Mouse (Mus musculus) limb, embryonic 14.5 days (tissue): ENCODE measurements around the gene Tmed10. TPM values are rescaled to one million over a fixed set of nuclear protein-coding genes. Genes with fewer than 3 reads are reported as not detected.

ENCODE experiments used
- ATAC-seq: fragments of 200-750 bp; cut with Nextera tagmentation; 2 replicates; pipeline ENCODE4 v1.8.0; 2017; ENCODE audit warnings: low read depth, moderate number of reproducible peaks, moderate TSS enrichment; ENCODE audit not compliant: low FRiP score
- DNase-seq: peaks from one replicate; pipeline ENCODE4 v3.0.0-alpha.2; 2015; ENCODE audit warnings: low spot score
- H3K27ac ChIP-seq: fragments of 300-500 bp; sonication (generic); replicated peaks from 2 replicates; pipeline ENCODE4 v1.5.1; 2014; ENCODE audit warnings: low read depth, mild to moderate bottlenecking, low read length, moderate library complexity, mixed read lengths
- H3K27me3 ChIP-seq: fragments of 300-500 bp; sonication (generic); 2 replicates; pipeline ENCODE4 v1.6.1; 2014; ENCODE audit warnings: low read length, mixed read lengths; ENCODE audit not compliant: control insufficient read depth, insufficient read depth
- H3K36me3 ChIP-seq: fragments of 300-500 bp; sonication (generic); 2 replicates; pipeline ENCODE4 v1.6.1; 2014; ENCODE audit warnings: mild to moderate bottlenecking, low read length, moderate library complexity, mixed read lengths; ENCODE audit not compliant: control insufficient read depth, insufficient read depth
- H3K4me1 ChIP-seq: fragments of 300-500 bp; sonication (generic); 2 replicates; pipeline ENCODE4 v1.6.1; 2014; ENCODE audit warnings: antibody characterized with exemption, low read length, mixed read lengths; ENCODE audit not compliant: control insufficient read depth, insufficient read depth
- H3K4me2 ChIP-seq: fragments of 300-500 bp; sonication (generic); replicated peaks from 2 replicates; pipeline ENCODE4 v1.6.1; 2014; ENCODE audit warnings: low read depth, mild to moderate bottlenecking, low read length, moderate library complexity; ENCODE audit not compliant: severe bottlenecking
- H3K4me3 ChIP-seq: fragments of 300-500 bp; sonication (generic); replicated peaks from 2 replicates; pipeline ENCODE4 v1.5.1; 2014; ENCODE audit warnings: low read length
- H3K9ac ChIP-seq: fragments of 300-500 bp; sonication (generic); 2 replicates; pipeline ENCODE4 v1.6.1; 2014; ENCODE audit warnings: mild to moderate bottlenecking, low read depth, low read length, moderate library complexity; ENCODE audit not compliant: severe bottlenecking
- H3K9me3 ChIP-seq: fragments of 300-500 bp; sonication (generic); 2 replicates; pipeline ENCODE4 v1.6.1; 2016; ENCODE audit warnings: low read length; ENCODE audit not compliant: control insufficient read depth
- POLR2A ChIP-seq: fragments of 200-500 bp; IDR thresholded peaks from 2 replicates; pipeline ENCODE4 v1.8.0; 2012; ENCODE audit warnings: inconsistent platforms, mild to moderate bottlenecking, moderate library complexity, borderline replicate concordance; ENCODE audit not compliant: insufficient read depth, insufficient read length; ENCODE audit errors: extremely low read depth
- WGBS: fragments of 180-500 bp; shearing (Covaris S2); extraction: QIAGEN DNeasy Blood & Tissue Kit; methylation state at CpG from one replicate; pipeline ENCODE4 v1.1.7; 2014; 5-methylcytosine and 5-hydroxymethylcytosine counted together
- polyA plus RNA-seq, 2 experiments: library from polyadenylated mRNA; depleted of rRNA in 1 of 2; stranded (reverse) in 1 of 2; unstranded in 1 of 2; fragments of >200 nt; fragmentation: Nextera tagmentation in 1 of 2; extraction: Ambion mirVana in 1 of 2; gene quantifications; 2 replicates each; pipeline versions ENCODE4 v1.2.1 to v1.2.3; 2012 to 2014

Tmed10 gene
- polyA plus RNA-seq, 2 experiments = 222 to 394 TPM

DNA sequence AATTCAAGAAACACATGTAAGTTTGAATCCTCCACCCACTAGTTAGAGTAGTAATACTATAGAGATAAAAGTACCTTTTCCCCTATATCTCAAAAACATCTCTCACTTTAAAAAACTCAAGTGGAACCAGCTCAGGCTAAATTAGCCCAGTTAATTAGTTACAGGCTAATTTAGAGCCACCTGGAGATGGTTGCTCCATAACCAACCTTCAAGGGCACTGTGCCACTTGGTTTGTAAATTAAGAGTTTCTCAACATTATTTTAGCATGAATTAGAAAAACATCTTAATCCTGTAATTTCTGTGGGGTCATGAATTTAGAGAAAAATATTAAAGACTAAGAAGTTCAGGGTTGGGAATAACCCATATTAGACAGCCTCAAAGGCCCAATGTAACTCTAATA is 83.1 kb downstream of the Tmed10 start:
- no peak overlapping the region for H3K9ac ChIP-seq
- no peak for DNase-seq
- H3K27ac ChIP-seq = no peak overlapping the region
- peaks cover 5% of the 10 kb centered on the region; the same call in 1 of the 2 replicates for H3K4me1 ChIP-seq
- H3K4me3 ChIP-seq = no peak overlapping the region
- ATAC-seq = no peak
- H3K36me3 ChIP-seq = no peaks in the 10 kb centered on the region
- H3K9me3 ChIP-seq = peaks cover 9% of the 10 kb centered on the region
- no peak overlapping the region for H3K4me2 ChIP-seq
- TF ChIP-seq POLR2A = no peak
- H3K27me3 ChIP-seq = no peaks in the 10 kb centered on the region

DNA sequence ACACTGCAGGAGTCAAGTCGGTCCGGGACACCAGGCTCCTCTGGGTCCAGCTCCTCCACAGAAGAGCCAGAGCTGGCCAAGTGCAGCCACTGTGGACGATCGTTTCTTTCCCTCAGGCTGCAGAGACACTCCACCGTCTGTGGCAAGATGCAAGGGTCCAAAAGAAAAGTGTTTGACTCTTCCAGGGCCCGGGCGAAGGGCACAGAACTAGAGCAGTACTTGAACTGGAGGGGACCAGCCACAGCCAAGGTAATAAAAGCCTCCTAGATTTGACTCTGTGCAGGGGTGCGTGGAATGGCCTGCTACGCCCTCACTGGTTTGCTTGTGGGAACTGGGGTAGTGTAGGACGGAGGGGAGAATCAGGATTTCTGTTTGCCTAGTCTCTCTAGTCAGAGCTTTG is 84.0 kb downstream of the Tmed10 start:
- peaks cover 5% of the 10 kb centered on the region; the same call in 1 of the 2 replicates for H3K4me1 ChIP-seq
- no peak overlapping the region for H3K4me2 ChIP-seq
- ATAC-seq (no peak), DNase-seq (no peak)
- no peak for TF ChIP-seq POLR2A
- no peak overlapping the region for H3K27ac ChIP-seq
- peaks cover 9% of the 10 kb centered on the region for H3K9me3 ChIP-seq
- 74% methylated on average over 10 of the region's 10 CpGs for WGBS
- no peak overlapping the region for H3K4me3 ChIP-seq
- H3K36me3 ChIP-seq = no peaks in the 10 kb centered on the region
- H3K27me3 ChIP-seq = no peaks in the 10 kb centered on the region
- no peak overlapping the region for H3K9ac ChIP-seq

Other genes with a start within 250 kb of the Tmed10 start
- gene Rps6kl1, start 223.6 kb downstream of the Tmed10 start, polyA plus RNA-seq (2012; rRNA removed) = 0.37 and 0.43 TPM in 2 replicates
- gene Rps6kl1, start 223.6 kb downstream of the Tmed10 start, polyA plus RNA-seq (2014; fragmentation: Nextera tagmentation; extraction: Ambion mirVana) = 0.39 and 0.50 TPM in 2 replicates
- 10.0 and 10.3 TPM in 2 replicates for gene Pgf, start 197.1 kb downstream of the Tmed10 start, polyA plus RNA-seq (2012; rRNA removed)
- gene Pgf, start 197.1 kb downstream of the Tmed10 start, polyA plus RNA-seq (2014; fragmentation: Nextera tagmentation; extraction: Ambion mirVana) = 14.6 and 16.1 TPM in 2 replicates
- gene Eif2b2, start 155.4 kb downstream of the Tmed10 start, polyA plus RNA-seq (2012; rRNA removed) = 109 and 128 TPM in 2 replicates
- 78.2 and 79.6 TPM in 2 replicates for gene Eif2b2, start 155.4 kb downstream of the Tmed10 start, polyA plus RNA-seq (2014; fragmentation: Nextera tagmentation; extraction: Ambion mirVana)
- gene Mlh3, start 104.2 kb downstream of the Tmed10 start, polyA plus RNA-seq (2012; rRNA removed) = 11.3 and 12.3 TPM in 2 replicates
- 8.6 and 9.3 TPM in 2 replicates for gene Mlh3, start 104.2 kb downstream of the Tmed10 start, polyA plus RNA-seq (2014; fragmentation: Nextera tagmentation; extraction: Ambion mirVana)
- gene Acyp1, start 86.4 kb downstream of the Tmed10 start, polyA plus RNA-seq (2012; rRNA removed) = 20.2 and 32.3 TPM in 2 replicates
- 40.6 and 45.3 TPM in 2 replicates for gene Acyp1, start 86.4 kb downstream of the Tmed10 start, polyA plus RNA-seq (2014; fragmentation: Nextera tagmentation; extraction: Ambion mirVana)
- gene Zc2hc1c, start 86.3 kb downstream of the Tmed10 start, polyA plus RNA-seq (2012; rRNA removed) = 0.65 and 0.75 TPM in 2 replicates
- gene Zc2hc1c, start 86.3 kb downstream of the Tmed10 start, polyA plus RNA-seq (2014; fragmentation: Nextera tagmentation; extraction: Ambion mirVana) = 1.5 and 1.6 TPM in 2 replicates
- 47.4 and 49.0 TPM in 2 replicates for gene Nek9, start 35.5 kb downstream of the Tmed10 start, polyA plus RNA-seq (2012; rRNA removed)
- gene Nek9, start 35.5 kb downstream of the Tmed10 start, polyA plus RNA-seq (2014; fragmentation: Nextera tagmentation; extraction: Ambion mirVana) = 22.0 and 22.2 TPM in 2 replicates
- 13.6 and 19.7 TPM in 2 replicates for gene Fos, start 99.0 kb upstream of the Tmed10 start, polyA plus RNA-seq (2012; rRNA removed)
- 17.1 and 19.3 TPM in 2 replicates for gene Fos, start 99.0 kb upstream of the Tmed10 start, polyA plus RNA-seq (2014; fragmentation: Nextera tagmentation; extraction: Ambion mirVana)
- gene Jdp2, start 224.2 kb upstream of the Tmed10 start, polyA plus RNA-seq (2012; rRNA removed) = 37.7 and 43.9 TPM in 2 replicates
- gene Jdp2, start 224.2 kb upstream of the Tmed10 start, polyA plus RNA-seq (2014; fragmentation: Nextera tagmentation; extraction: Ambion mirVana) = 3.2 and 3.8 TPM in 2 replicates